Mouse (Mus musculus): ENCODE measurements around the gene Aacs. TPM values are rescaled to one million over a fixed set of nuclear protein-coding genes. Genes with fewer than 3 reads are reported as not detected.

Gene Aacs
- polyA plus RNA-seq, 1 experiment, result 51.0 TPM

DNA sequence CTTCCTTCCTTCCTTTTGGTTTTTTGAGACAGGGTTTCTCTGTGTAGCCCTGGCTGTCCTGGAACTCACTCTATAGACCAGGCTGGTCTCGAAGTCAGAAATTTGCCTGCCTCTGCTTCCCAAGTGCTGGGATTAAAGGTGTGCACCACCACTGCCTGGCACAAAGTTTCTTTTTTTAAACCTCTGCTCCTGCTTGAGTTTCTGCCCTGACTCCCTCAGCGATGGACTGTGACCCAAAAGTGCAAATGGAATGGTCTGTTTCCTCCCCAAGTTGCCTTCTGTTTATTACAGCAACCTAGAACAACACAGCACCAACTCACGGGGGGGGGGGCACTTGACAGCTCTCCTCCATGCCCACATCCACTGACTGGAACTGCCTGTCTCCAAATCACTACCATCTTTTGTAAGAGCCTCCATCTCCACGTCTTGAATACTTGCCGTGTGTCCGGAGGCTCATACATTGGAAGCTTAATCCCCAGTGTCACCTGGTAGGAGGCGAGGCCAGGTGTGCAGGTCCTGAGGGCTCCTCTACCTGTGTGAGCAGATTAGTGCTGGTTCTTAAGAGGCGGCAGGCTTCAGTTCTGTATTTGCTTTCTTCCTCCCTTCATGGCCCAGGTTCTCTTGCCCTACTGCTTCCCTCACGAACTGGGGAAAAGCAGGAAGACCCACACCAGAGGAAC lies 2.7 kb upstream of the Aacs start:
- H3K4me3 ChIP-seq (ENCODE audit: control insufficient read depth, insufficient read depth, low read length), result no peak overlapping the region
- peaks cover 17% of the 10 kb centered on the region for H3K4me1 ChIP-seq (replicated peaks; ENCODE audit: control insufficient read depth, insufficient read depth, low read length)
- no peak overlapping the region for H3K27ac ChIP-seq (ENCODE audit: control insufficient read depth, insufficient read depth, low read length)
- TF ChIP-seq POLR2A (IDR thresholded peaks at IDR 0.05; ENCODE audit: control insufficient read depth, extremely low read depth, insufficient read depth, low read length, poor library complexity) (no peak), CTCF (IDR thresholded peaks at IDR 0.05; ENCODE audit: borderline replicate concordance, control insufficient read depth, extremely low read depth, insufficient read depth, low read length, poor library complexity) (no peak)
- no peaks in the 10 kb centered on the region for H3K27me3 ChIP-seq (ENCODE audit: control insufficient read depth, insufficient read depth, low read length)
- H3K36me3 ChIP-seq (ENCODE audit: control insufficient read depth, insufficient read depth, low read length), result no peaks in the 10 kb centered on the region
- WGBS, result 94% methylated on average over 9 of the region's 9 CpGs
- no peak for DNase-seq

DNA sequence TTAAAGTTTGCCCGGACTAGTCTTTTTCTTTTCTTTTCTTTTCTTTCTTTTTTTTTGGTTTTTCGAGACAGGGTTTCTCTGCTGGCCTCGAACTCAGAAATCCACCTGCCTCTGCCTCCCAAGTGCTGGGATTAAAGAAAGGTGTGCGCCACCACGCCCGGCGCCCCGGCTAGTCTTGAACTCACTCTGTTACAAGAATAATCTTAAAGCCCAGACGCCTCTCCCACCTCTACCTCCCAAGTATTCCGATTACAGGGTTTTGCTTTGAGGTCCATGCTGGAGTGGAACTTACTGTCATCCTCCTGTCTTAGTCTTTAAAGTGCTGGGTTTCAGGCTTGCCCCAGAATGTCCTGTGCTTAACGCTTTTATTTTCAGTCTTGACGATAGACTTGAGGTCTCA lies 584 bp upstream of the Aacs start:
- H3K36me3 ChIP-seq (ENCODE audit: control insufficient read depth, insufficient read depth, low read length), result no peaks in the 10 kb centered on the region
- no peak for DNase-seq
- WGBS, result 70% methylated on average over 12 of the region's 12 CpGs
- no peak overlapping the region for H3K27ac ChIP-seq (ENCODE audit: control insufficient read depth, insufficient read depth, low read length)
- TF ChIP-seq CTCF (IDR thresholded peaks at IDR 0.05; ENCODE audit: borderline replicate concordance, control insufficient read depth, extremely low read depth, insufficient read depth, low read length, poor library complexity) (no peak), POLR2A (IDR thresholded peaks at IDR 0.05; ENCODE audit: control insufficient read depth, extremely low read depth, insufficient read depth, low read length, poor library complexity) (no peak)
- no peaks in the 10 kb centered on the region for H3K27me3 ChIP-seq (ENCODE audit: control insufficient read depth, insufficient read depth, low read length)
- H3K4me1 ChIP-seq (replicated peaks; ENCODE audit: control insufficient read depth, insufficient read depth, low read length), result peaks cover 17% of the 10 kb centered on the region
- H3K4me3 ChIP-seq (ENCODE audit: control insufficient read depth, insufficient read depth, low read length), result no peak overlapping the region

DNA sequence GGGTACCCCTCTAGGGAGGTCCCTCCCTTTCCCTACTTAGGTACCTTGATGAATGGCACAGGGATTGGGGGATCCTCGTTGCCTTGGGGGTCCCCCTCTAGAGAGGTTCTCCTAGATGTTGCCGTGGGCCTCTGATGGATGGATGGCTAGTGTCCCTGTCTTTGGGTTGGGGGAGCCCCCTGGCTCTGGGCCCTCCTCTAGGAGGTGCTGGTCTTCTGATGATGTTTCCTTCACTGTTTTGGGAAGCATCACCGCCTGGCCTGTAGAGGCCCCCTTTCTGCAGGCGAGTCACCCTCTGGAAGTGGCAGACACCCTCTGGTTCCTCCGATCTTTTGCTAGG lies 642 bp downstream of the Aacs start:
- peaks cover 17% of the 10 kb centered on the region for H3K4me1 ChIP-seq (replicated peaks; ENCODE audit: control insufficient read depth, insufficient read depth, low read length)
- TF ChIP-seq CTCF (IDR thresholded peaks at IDR 0.05; ENCODE audit: borderline replicate concordance, control insufficient read depth, extremely low read depth, insufficient read depth, low read length, poor library complexity) (no peak), POLR2A (IDR thresholded peaks at IDR 0.05; ENCODE audit: control insufficient read depth, extremely low read depth, insufficient read depth, low read length, poor library complexity) (no peak)
- H3K27ac ChIP-seq (ENCODE audit: control insufficient read depth, insufficient read depth, low read length), result no peak overlapping the region
- DNase-seq, result no peak
- H3K4me3 ChIP-seq (ENCODE audit: control insufficient read depth, insufficient read depth, low read length), result peak overlapping the region; percentile 62
- no peaks in the 10 kb centered on the region for H3K27me3 ChIP-seq (ENCODE audit: control insufficient read depth, insufficient read depth, low read length)
- 34% methylated on average over 5 of the region's 5 CpGs for WGBS
- H3K36me3 ChIP-seq (ENCODE audit: control insufficient read depth, insufficient read depth, low read length), result no peaks in the 10 kb centered on the region

DNA sequence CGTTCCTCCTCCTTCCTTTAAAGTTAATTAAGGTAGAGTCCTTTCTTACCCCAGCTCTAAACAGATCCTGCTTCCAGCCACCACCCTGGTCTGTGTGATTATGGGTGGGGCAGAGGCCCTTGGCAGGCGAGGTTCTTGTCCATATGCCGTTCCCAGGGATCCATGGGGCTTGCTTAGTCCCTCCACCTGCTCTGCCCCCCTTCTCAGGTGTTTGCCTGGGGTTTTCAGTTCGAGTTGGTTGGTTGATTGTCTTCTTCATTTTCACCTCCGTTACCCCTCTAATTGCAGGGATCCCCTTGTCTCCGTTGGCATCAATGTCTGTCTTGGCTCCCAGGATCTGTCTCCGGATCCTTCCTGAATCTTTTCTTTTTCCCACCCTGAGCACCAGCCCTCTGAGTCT lies 1.2 kb downstream of the Aacs start:
- Histone ChIP-seq H3K4me1 (replicated peaks; ENCODE audit: control insufficient read depth, insufficient read depth, low read length) (peaks cover 17% of the 10 kb centered on the region), H3K27me3 (ENCODE audit: control insufficient read depth, insufficient read depth, low read length) (no peaks in the 10 kb centered on the region), H3K27ac (ENCODE audit: control insufficient read depth, insufficient read depth, low read length) (no peak overlapping the region), H3K4me3 (ENCODE audit: control insufficient read depth, insufficient read depth, low read length) (0 out of 2 replicates have a peak overlapping the region, but pooled peaks have one; percentile 62), H3K36me3 (ENCODE audit: control insufficient read depth, insufficient read depth, low read length) (no peaks in the 10 kb centered on the region)
- 77% methylated on average over 7 of the region's 7 CpGs for WGBS
- no peak for DNase-seq
- TF ChIP-seq CTCF (IDR thresholded peaks at IDR 0.05; ENCODE audit: borderline replicate concordance, control insufficient read depth, extremely low read depth, insufficient read depth, low read length, poor library complexity) (no peak), POLR2A (IDR thresholded peaks at IDR 0.05; ENCODE audit: control insufficient read depth, extremely low read depth, insufficient read depth, low read length, poor library complexity) (no peak)

DNA sequence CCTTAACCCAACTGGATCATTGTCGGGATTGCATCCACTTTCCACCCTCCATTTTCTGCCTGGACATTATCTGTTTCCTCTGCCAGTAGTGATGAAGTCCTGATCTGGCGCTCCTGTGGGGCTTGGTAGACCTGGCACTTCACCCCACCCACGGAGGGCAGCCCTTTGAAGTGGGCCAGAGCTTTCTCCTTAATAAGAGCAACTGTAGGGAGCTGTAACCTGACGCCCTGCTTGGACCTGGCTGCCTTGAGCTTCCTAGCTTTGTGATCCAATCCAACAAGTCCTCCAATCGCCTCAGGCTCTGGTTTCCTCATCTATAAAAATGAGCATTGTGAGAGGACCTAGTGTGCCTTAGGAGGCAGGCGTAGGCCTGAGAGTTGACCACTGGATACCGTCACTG lies 1.9 kb downstream of the Aacs start:
- WGBS, result 91% methylated on average over 7 of the region's 7 CpGs
- DNase-seq, result no peak
- H3K4me1 ChIP-seq (replicated peaks; ENCODE audit: control insufficient read depth, insufficient read depth, low read length), result peaks cover 17% of the 10 kb centered on the region
- no peak for TF ChIP-seq POLR2A (IDR thresholded peaks at IDR 0.05; ENCODE audit: control insufficient read depth, extremely low read depth, insufficient read depth, low read length, poor library complexity)
- no peak for TF ChIP-seq CTCF (IDR thresholded peaks at IDR 0.05; ENCODE audit: borderline replicate concordance, control insufficient read depth, extremely low read depth, insufficient read depth, low read length, poor library complexity)
- no peak overlapping the region for H3K4me3 ChIP-seq (ENCODE audit: control insufficient read depth, insufficient read depth, low read length)
- no peaks in the 10 kb centered on the region for H3K36me3 ChIP-seq (ENCODE audit: control insufficient read depth, insufficient read depth, low read length)
- H3K27me3 ChIP-seq (ENCODE audit: control insufficient read depth, insufficient read depth, low read length), result no peaks in the 10 kb centered on the region
- no peak overlapping the region for H3K27ac ChIP-seq (ENCODE audit: control insufficient read depth, insufficient read depth, low read length)

DNA sequence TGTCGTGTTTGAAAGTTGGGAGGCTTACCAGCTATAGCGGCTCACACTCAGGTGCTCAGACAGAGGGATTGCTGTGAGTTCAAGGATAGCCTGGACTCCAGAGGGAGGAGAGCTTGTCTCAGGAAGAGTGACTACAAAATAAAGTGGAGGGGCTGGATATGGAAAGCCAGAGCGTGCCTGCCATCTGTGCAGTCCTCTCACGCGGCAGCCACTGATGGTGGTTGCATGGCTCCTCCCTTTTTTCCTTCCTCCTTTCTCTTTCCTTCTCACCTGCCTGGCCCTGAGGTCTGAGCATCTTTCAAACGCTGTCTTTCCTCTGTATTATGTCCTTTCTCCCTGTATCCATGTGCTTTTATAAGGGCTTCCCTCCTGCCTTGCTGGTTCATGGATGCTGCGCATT lies 2.4 kb downstream of the Aacs start:
- TF ChIP-seq POLR2A (IDR thresholded peaks at IDR 0.05; ENCODE audit: control insufficient read depth, extremely low read depth, insufficient read depth, low read length, poor library complexity) (no peak), CTCF (IDR thresholded peaks at IDR 0.05; ENCODE audit: borderline replicate concordance, control insufficient read depth, extremely low read depth, insufficient read depth, low read length, poor library complexity) (no peak)
- WGBS, result 54% methylated on average over 7 of the region's 7 CpGs
- Histone ChIP-seq H3K36me3 (ENCODE audit: control insufficient read depth, insufficient read depth, low read length) (no peaks in the 10 kb centered on the region), H3K4me3 (ENCODE audit: control insufficient read depth, insufficient read depth, low read length) (no peak overlapping the region), H3K4me1 (replicated peaks; ENCODE audit: control insufficient read depth, insufficient read depth, low read length) (peaks cover 17% of the 10 kb centered on the region), H3K27me3 (ENCODE audit: control insufficient read depth, insufficient read depth, low read length) (no peaks in the 10 kb centered on the region), H3K27ac (ENCODE audit: control insufficient read depth, insufficient read depth, low read length) (no peak overlapping the region)
- DNase-seq, result no peak

DNA sequence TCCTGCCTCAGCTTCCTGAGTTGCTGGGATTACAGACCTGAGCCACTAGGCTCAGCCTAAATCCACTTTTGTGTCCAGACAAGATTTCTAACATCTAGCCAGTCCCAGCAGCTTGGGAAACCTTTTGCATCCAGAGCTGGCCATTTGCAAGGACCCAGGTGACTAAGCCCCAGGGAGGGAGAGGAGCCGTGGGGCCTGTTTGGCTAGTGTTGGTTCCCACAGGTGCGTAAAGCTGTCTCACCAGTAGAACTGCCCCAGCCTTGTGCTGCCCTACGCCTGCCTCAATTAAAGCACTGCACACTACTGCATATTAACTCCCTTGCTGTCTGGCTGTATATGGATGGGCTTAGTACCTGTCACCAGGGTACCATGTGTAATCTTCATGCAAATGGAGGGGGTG lies 3.8 kb downstream of the Aacs start:
- WGBS, result 98% methylated on average over 3 of the region's 3 CpGs
- Histone ChIP-seq H3K36me3 (ENCODE audit: control insufficient read depth, insufficient read depth, low read length) (peaks cover under 1% of the 10 kb centered on the region; the same call in 1 of the 2 replicates), H3K4me3 (ENCODE audit: control insufficient read depth, insufficient read depth, low read length) (no peak overlapping the region), H3K27me3 (ENCODE audit: control insufficient read depth, insufficient read depth, low read length) (no peaks in the 10 kb centered on the region), H3K4me1 (replicated peaks; ENCODE audit: control insufficient read depth, insufficient read depth, low read length) (peaks cover 17% of the 10 kb centered on the region), H3K27ac (ENCODE audit: control insufficient read depth, insufficient read depth, low read length) (no peak overlapping the region)
- TF ChIP-seq CTCF (IDR thresholded peaks at IDR 0.05; ENCODE audit: borderline replicate concordance, control insufficient read depth, extremely low read depth, insufficient read depth, low read length, poor library complexity), result no peak
- TF ChIP-seq POLR2A (IDR thresholded peaks at IDR 0.05; ENCODE audit: control insufficient read depth, extremely low read depth, insufficient read depth, low read length, poor library complexity), result no peak
- DNase-seq, result no peak
